Mouse (Mus musculus): ENCODE data around the gene Psap. TPM values are rescaled to one million over a fixed set of nuclear protein-coding genes. Genes with fewer than 3 reads are reported as not detected.

Psap gene
- polyA plus RNA-seq, 1 experiment = 626 TPM

DNA sequence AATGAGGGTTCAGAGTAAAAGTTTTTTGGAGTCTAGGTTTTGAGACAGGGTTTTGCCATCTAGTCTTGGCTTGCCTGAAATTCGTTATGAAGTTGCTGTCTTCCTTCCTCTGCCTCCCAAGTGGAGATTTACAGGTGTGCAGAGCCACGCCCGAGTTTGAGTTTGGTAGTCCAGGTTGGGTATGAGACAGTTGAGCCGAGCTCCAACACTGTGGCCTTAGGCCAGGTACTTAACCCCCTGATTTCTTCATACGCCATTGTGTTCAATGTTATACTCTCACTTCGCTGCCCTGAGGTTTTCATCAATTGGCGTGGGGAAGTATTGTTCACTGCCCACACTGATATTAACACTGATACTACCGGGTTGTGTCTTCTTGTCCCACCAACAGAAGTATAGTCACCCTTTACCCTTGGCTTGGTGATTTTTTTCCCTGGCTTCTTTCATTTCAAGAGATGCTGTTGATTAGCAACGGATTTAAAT is 4.2 kb downstream of the Psap start:
- no peak for DNase-seq (ENCODE audit: low read depth)
- TF ChIP-seq POLR2A (IDR thresholded peaks at IDR 0.05; ENCODE audit: borderline replicate concordance, extremely low read depth, insufficient read depth, insufficient read length, poor library complexity, severe bottlenecking) (no peak), CTCF (IDR thresholded peaks at IDR 0.05; ENCODE audit: borderline replicate concordance, extremely low read depth, insufficient read depth, insufficient read length) (no peak)

DNA sequence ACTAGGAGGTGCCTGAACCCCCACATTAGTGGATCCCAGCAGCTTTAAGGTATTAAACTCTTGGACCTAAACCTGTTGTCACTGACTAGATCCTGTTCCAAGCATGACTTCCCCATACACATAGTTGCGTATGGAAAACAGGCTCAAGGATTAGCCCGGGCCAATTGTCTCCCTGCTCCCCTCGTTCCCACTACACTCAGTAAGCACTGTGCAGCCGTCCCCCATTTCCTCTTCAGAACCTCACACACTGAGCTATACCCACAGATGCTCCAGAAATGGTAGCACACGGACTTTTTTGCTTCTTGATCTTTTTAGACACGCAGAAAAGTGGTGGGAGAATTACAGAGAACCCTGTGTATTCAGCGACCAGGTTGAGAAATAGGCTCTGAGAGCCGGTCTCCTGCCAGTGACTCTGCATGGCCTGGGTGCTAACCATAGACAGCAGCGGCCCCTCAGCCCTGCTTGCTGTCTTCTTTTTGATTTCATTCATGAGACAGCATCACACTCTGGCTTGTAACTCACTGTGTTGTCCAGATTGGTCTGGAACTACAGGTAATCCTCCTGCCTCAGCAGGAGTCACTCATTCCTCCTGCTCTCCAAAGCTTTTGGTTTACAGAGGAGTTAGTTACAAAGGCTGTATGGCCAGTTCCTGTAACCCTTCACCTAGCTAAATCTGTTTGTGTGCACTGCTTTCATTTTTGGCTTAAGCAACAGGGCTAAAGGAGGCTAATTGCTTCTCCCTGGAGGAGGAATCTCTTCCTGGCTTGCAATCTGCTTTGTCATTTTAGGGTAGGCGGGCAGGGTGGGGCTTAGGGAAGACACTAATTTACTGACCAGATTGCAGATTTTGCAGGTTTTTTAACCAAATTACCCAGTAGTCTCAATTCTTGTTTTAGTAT is 4.9 kb downstream of the Psap start:
- TF ChIP-seq CTCF (IDR thresholded peaks at IDR 0.05; ENCODE audit: borderline replicate concordance, extremely low read depth, insufficient read depth, insufficient read length) (no peak), POLR2A (IDR thresholded peaks at IDR 0.05; ENCODE audit: borderline replicate concordance, extremely low read depth, insufficient read depth, insufficient read length, poor library complexity, severe bottlenecking) (no peak)

DNA sequence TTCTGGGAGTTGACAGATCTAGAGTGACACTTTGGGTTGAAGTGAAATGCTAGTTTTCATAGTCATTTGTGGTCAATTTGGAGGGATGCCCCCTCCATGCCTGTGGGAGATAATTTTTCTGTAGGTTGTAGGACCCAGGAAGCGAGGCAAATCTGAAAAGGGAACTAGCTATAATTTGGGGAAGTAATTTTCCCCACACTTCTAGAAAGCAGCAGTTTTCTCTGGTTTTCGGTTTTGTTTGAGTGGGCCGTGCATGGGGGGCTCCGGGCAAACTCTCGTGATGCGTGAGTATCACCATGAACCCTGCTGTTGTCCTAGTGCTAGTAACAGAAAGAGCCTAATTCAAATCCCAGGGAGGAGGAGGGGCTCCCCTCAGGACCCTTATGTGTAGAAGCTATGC is 6.8 kb downstream of the Psap start:
- DNase-seq (ENCODE audit: low read depth) = no peak
- TF ChIP-seq CTCF (IDR thresholded peaks at IDR 0.05; ENCODE audit: borderline replicate concordance, extremely low read depth, insufficient read depth, insufficient read length) = no peak
- TF ChIP-seq POLR2A (IDR thresholded peaks at IDR 0.05; ENCODE audit: borderline replicate concordance, extremely low read depth, insufficient read depth, insufficient read length, poor library complexity, severe bottlenecking) = no peak

More for the DNA sequence above, 4.9 kb downstream of the Psap start:
- no peak for DNase-seq (ENCODE audit: low read depth)

DNA sequence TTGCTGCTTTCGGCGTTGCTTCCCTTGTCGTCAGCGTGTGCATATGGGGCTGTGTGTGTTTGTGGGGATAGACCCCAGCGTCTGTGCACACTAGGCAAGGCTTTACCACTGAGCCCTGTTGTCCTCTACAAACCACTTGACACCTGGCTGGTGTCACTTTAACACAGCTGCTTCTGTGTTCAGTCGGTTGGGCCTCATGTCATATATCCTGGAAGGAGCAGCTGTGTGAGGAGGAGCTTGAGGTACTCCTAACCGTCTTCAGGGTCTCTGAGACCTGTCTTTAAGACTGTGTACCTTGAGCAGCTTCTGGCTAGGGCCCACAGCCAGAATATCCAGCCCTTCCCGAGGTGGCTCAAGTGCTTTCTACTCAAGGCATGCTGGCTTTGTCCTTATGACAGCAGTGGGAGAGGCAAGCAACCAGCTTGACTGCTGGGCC is 7.3 kb downstream of the Psap start:
- peak; percentile 52 for DNase-seq (ENCODE audit: low read depth)
- TF ChIP-seq CTCF (IDR thresholded peaks at IDR 0.05; ENCODE audit: borderline replicate concordance, extremely low read depth, insufficient read depth, insufficient read length) = no peak
- TF ChIP-seq POLR2A (IDR thresholded peaks at IDR 0.05; ENCODE audit: borderline replicate concordance, extremely low read depth, insufficient read depth, insufficient read length, poor library complexity, severe bottlenecking) = no peak

DNA sequence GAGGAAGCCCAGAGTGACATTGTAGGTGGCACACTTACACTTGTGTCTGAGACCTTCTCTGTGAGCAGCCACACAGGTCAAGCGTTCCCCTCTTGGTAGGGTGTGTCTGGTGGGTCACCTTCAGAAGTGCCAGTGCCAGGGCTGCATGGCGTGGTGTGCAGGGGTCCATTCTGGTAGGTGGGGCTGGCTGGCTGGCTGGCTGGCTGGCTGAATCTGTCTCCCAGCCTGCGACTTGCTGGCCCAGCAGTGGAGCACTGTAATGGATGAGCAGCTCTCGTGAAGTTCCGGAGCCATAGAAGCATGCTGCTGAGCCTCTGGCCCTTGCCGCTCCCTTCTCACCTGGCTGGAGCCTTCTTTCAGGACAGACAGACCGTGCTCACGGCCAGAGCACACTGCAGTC is 7.8 kb downstream of the Psap start:
- TF ChIP-seq CTCF (IDR thresholded peaks at IDR 0.05; ENCODE audit: borderline replicate concordance, extremely low read depth, insufficient read depth, insufficient read length) (no peak), POLR2A (IDR thresholded peaks at IDR 0.05; ENCODE audit: borderline replicate concordance, extremely low read depth, insufficient read depth, insufficient read length, poor library complexity, severe bottlenecking) (no peak)

DNA sequence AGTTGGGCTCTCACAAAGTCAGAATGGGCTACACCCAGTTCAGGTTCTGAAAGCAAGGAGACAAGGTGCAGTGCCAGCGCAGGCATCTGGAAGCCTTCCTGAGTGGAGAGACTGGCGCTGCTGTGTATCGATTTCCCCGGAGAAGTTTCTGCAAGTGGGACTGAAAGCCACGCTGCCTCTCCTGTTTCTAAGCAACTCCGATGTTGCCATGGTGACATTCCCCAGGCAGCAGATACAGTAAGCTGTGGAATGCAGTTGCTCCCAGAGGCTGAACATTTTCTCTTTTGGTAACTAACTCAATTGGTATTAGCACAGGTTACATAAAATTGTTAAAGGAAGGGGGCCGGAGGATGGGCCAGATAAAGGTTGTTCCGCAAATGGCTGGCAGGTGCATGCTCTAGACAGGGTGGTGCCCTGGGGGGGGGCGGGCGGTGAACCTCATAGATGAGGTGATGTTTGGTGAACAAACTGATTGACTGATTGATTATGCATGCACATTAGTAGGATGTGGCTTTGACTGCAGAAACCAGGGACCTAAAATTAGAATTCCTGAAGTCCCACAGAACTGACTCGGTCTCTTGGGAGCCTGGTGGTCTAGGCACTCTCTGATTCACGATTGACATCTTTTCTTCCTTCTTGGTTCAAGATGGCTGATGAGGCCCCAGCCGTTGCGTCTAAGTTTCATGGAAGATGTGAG is 8.4 kb downstream of the Psap start:
- TF ChIP-seq CTCF (IDR thresholded peaks at IDR 0.05; ENCODE audit: borderline replicate concordance, extremely low read depth, insufficient read depth, insufficient read length) = no peak
- no peak for TF ChIP-seq POLR2A (IDR thresholded peaks at IDR 0.05; ENCODE audit: borderline replicate concordance, extremely low read depth, insufficient read depth, insufficient read length, poor library complexity, severe bottlenecking)
- DNase-seq (ENCODE audit: low read depth) = peak; percentile 96

More for the DNA sequence above, 7.8 kb downstream of the Psap start:
- DNase-seq (ENCODE audit: low read depth) = no peak

DNA sequence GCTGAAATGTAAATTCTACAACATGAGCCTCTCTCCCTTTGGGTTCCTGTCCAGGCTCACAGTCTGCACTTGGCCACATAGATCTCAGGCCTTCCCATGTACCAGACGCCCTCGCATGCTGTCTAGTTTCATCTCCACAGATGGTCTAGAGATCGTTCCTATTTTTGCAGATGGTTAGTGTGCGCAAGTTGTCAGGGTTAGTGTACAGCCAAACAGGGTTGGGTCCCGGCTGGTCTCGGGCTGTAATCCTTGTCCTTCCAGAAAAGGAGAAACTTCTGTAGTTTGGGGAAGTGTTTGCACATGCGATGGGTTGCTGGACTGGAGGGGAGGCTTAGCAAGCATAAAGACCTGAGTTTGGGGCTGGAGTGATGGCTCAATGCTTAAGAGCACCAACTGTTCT is 9.1 kb downstream of the Psap start:
- DNase-seq (ENCODE audit: low read depth) = no peak
- TF ChIP-seq POLR2A (IDR thresholded peaks at IDR 0.05; ENCODE audit: borderline replicate concordance, extremely low read depth, insufficient read depth, insufficient read length, poor library complexity, severe bottlenecking) (no peak), CTCF (IDR thresholded peaks at IDR 0.05; ENCODE audit: borderline replicate concordance, extremely low read depth, insufficient read depth, insufficient read length) (no peak)

DNA sequence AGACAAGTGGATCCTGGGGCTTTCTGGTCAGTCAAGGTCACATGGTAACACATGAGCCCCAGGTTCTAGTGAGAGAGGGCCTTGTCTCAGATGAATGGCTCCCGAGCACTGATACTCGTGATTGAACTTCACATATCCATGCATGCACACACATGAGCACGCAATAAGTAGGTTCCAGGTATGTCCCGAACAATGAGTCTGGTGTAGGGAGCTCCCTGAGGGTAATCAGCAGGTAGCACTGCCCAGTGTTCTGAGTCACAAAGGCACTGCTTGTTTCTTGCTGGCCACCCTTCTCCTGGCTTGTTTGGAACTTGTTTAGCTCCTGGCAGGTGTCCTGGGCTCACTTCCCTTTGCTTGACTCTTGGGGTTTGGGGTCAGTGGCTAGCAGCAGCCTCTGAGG is 9.7 kb downstream of the Psap start:
- DNase-seq (ENCODE audit: low read depth) = no peak
- no peak for TF ChIP-seq POLR2A (IDR thresholded peaks at IDR 0.05; ENCODE audit: borderline replicate concordance, extremely low read depth, insufficient read depth, insufficient read length, poor library complexity, severe bottlenecking)
- TF ChIP-seq CTCF (IDR thresholded peaks at IDR 0.05; ENCODE audit: borderline replicate concordance, extremely low read depth, insufficient read depth, insufficient read length) = no peak

DNA sequence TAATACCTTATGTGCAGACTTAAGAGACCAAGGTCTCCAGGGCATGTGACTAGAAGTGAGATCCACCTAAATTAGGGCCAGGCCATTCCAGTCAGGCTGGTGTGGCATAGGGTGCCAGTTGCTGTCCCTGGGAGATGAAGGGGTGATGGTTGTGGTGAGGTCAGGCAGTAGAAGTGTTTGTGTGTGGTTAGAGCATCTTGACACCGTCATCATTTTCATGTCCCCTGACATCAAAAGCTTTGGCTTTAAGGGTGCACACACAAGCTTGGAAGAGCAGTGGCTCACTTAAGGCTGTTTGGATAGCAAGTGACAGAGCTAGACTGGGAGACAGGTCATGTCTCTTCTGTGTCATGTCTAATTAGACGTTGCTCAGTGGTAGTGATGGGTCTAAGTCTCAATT is 10.3 kb downstream of the Psap start:
- DNase-seq (ENCODE audit: low read depth) = no peak
- TF ChIP-seq CTCF (IDR thresholded peaks at IDR 0.05; ENCODE audit: borderline replicate concordance, extremely low read depth, insufficient read depth, insufficient read length) = no peak
- no peak for TF ChIP-seq POLR2A (IDR thresholded peaks at IDR 0.05; ENCODE audit: borderline replicate concordance, extremely low read depth, insufficient read depth, insufficient read length, poor library complexity, severe bottlenecking)

DNA sequence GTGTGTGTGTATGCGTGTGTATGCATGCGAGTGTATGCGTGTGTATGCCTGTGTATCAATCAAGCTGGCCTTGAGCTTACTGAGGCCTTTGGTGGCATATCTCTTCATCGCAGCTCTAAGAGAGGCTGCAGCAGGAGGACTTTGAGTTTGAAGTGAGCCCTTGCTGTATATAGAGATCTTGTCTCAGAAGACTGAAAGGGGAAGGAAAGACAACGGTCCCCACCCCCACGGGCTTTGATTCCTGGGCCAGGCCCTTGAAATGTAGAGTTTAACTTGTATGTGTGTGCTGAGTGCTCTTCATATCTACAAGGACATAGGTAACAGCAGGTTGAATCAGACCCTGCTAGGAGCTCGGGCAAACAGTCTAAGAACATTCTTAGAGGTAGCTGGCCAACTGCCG is 11.8 kb downstream of the Psap start:
- DNase-seq (ENCODE audit: low read depth) = no peak
- TF ChIP-seq CTCF (IDR thresholded peaks at IDR 0.05; ENCODE audit: borderline replicate concordance, extremely low read depth, insufficient read depth, insufficient read length) (no peak), POLR2A (IDR thresholded peaks at IDR 0.05; ENCODE audit: borderline replicate concordance, extremely low read depth, insufficient read depth, insufficient read length, poor library complexity, severe bottlenecking) (no peak)

DNA sequence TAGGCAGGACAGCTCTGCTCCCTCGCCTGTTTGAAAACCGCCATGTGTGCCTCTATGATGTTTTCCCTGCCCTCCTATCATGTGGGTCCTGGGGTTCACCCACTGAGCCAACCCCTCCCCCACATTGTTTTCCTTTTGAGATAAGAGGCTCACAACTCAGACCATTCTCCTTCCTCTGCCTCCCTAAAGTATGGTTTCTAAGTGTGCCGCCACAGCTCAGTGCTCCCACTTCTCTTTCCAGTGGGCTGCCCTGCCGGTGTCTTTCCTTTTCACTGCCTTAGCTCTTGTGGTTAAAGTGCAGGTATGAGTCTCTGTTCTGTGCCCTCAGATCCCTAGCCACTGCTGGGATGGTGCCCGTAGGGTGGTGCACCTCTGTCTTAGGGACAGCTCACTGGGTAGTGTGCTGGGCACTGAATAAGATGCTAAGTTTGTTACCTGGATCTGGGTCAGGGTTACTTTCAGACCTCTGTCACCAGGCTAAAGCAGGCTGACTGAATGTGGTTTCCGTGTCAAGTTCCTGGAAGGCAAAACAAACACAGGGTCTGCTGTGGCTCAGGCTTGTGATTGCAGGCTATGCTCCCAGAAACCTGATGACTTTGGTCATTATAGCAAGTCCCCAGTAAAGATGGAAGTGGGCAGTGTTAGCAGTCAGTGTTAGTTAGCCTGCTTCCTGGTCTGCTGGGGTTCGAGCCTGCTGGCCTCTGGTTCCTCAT is 12.8 kb downstream of the Psap start:
- TF ChIP-seq POLR2A (IDR thresholded peaks at IDR 0.05; ENCODE audit: borderline replicate concordance, extremely low read depth, insufficient read depth, insufficient read length, poor library complexity, severe bottlenecking) (no peak), CTCF (IDR thresholded peaks at IDR 0.05; ENCODE audit: borderline replicate concordance, extremely low read depth, insufficient read depth, insufficient read length) (no peak)
- DNase-seq (ENCODE audit: low read depth) = no peak
